Mouse (Mus musculus) G1E (cell line): Measurements from ENCODE around the gene Synm. TPM values are rescaled to one million over a fixed set of nuclear protein-coding genes. Genes with fewer than 3 reads are reported as not detected.

ENCODE experiments used
- ATAC-seq: 2 replicates; pipeline ENCODE4 v1.8.0; 2016; ENCODE audit warnings: mild to moderate bottlenecking; ENCODE audit not compliant: insufficient number of reproducible peaks, poor library complexity, low FRiP score, severe bottlenecking; ENCODE audit errors: extremely low read depth
- DNase-seq: peaks from one replicate; pipeline ENCODE4 v3.0.0; 2012; ENCODE audit warnings: low spot score
- H3K27me3 ChIP-seq: 2 replicates; pipeline ENCODE4 v1.6.1; 2012; ENCODE audit warnings: mild to moderate bottlenecking, low read length, inconsistent platforms; ENCODE audit not compliant: insufficient read depth
- H3K36me3 ChIP-seq: replicated peaks from 2 replicates; pipeline ENCODE3; 2012; ENCODE audit warnings: mild to moderate bottlenecking, inconsistent platforms
- H3K4me1 ChIP-seq: 2 replicates; pipeline ENCODE4 v1.6.1; 2012; ENCODE audit warnings: low read depth, low read length, inconsistent platforms, mixed read lengths; ENCODE audit not compliant: insufficient read depth
- H3K4me3 ChIP-seq: 2 replicates; pipeline ENCODE4 v1.5.1; 2012; ENCODE audit warnings: low read depth, mild to moderate bottlenecking, inconsistent platforms, low read length, moderate library complexity, mixed read lengths
- H3K9me3 ChIP-seq: replicated peaks from 2 replicates; pipeline ENCODE4 v1.6.1; 2012; ENCODE audit warnings: inconsistent platforms
- CTCF ChIP-seq: IDR thresholded peaks from 2 replicates; pipeline ENCODE4 v1.5.1; 2012; ENCODE audit warnings: low read depth, low read length, inconsistent platforms, mixed read lengths
- GATA1 ChIP-seq: IDR thresholded peaks from 2 replicates; pipeline ENCODE4 v1.6.1; 2012; ENCODE audit warnings: borderline replicate concordance, low read length, inconsistent platforms, mixed read lengths
- GATA2 ChIP-seq: IDR thresholded peaks from 2 replicates; pipeline ENCODE4 v1.6.1; 2012; ENCODE audit warnings: low read depth, low read length, inconsistent platforms, borderline replicate concordance
- POLR2AphosphoS5 ChIP-seq: IDR thresholded peaks from 2 replicates; pipeline ENCODE4 v1.6.1; 2012; ENCODE audit warnings: low read depth, low read length, inconsistent platforms; ENCODE audit not compliant: insufficient replicate concordance
- TAL1 ChIP-seq: conservative IDR thresholded peaks from 2 replicates; pipeline ENCODE4 v1.6.1; 2012; ENCODE audit warnings: low read depth, low read length, inconsistent platforms, mixed read lengths
- polyA plus RNA-seq: library from polyadenylated mRNA; stranded (reverse); fragments of >175 nt; gene quantifications from 2 replicates; pipeline ENCODE4 v1.2.3, GENCODE M21; 2012
- total RNA-seq, 2 experiments: library from RNA; stranded (forward) in 1 of 2; stranded (reverse) in 1 of 2; fragments of 200-1000 nt in 1 of 2; fragments of >200 nt in 1 of 2; fragmentation: Nextera tagmentation in 1 of 2; gene quantifications; 2 replicates each; pipeline ENCODE4 v1.2.3; 2014 to 2017

Gene Synm
- total and polyA plus RNA-seq, 3 experiments: 0.11 TPM; not detected in 2

GRCm38 (mm10) chr7:67688281-67688680 lies 71.3 kb downstream of the Synm start:
- no peaks in the 10 kb centered on the region for H3K4me1 ChIP-seq
- no peaks in the 10 kb centered on the region for H3K36me3 ChIP-seq
- no peak overlapping the region for H3K4me3 ChIP-seq
- no peaks in the 10 kb centered on the region for H3K27me3 ChIP-seq
- no peak for TF ChIP-seq POLR2AphosphoS5
- no peak for TF ChIP-seq CTCF
- TF ChIP-seq GATA1: no peak
- ATAC-seq (no peak), DNase-seq (no peak)
- H3K9me3 ChIP-seq: peaks cover 14% of the 10 kb centered on the region

GRCm38 (mm10) chr7:67686545-67686944 lies 73.0 kb downstream of the Synm start:
- H3K9me3 ChIP-seq: peaks cover 4% of the 10 kb centered on the region
- ATAC-seq (no peak), DNase-seq (no peak)
- no peak overlapping the region for H3K4me3 ChIP-seq
- H3K27me3 ChIP-seq: no peaks in the 10 kb centered on the region
- TF ChIP-seq TAL1 (no peak), GATA2 (no peak), GATA1 (no peak)
- H3K36me3 ChIP-seq: no peaks in the 10 kb centered on the region
- no peaks in the 10 kb centered on the region for H3K4me1 ChIP-seq

GRCm38 (mm10) chr7:67683006-67683405 lies 76.5 kb downstream of the Synm start:
- H3K4me3 ChIP-seq: no peak overlapping the region
- H3K27me3 ChIP-seq: no peaks in the 10 kb centered on the region
- ATAC-seq (no peak), DNase-seq (no peak)
- 0 out of 2 replicates have a peak, but pooled peaks cover 2% of the 10 kb centered on the region for H3K9me3 ChIP-seq
- no peaks in the 10 kb centered on the region for H3K36me3 ChIP-seq
- TF ChIP-seq POLR2AphosphoS5 (no peak), CTCF (no peak), GATA1 (no peak), GATA2 (no peak), TAL1 (no peak)
- H3K4me1 ChIP-seq: no peaks in the 10 kb centered on the region

GRCm38 (mm10) chr7:67681078-67681477 lies 78.5 kb downstream of the Synm start:
- Histone ChIP-seq H3K4me3 (no peak overlapping the region), H3K4me1 (no peaks in the 10 kb centered on the region), H3K27me3 (no peaks in the 10 kb centered on the region), H3K9me3 (0 out of 2 replicates have a peak, but pooled peaks cover 2% of the 10 kb centered on the region), H3K36me3 (no peaks in the 10 kb centered on the region)
- no peak for DNase-seq
- TF ChIP-seq POLR2AphosphoS5: no peak
- no peak for ATAC-seq

Other genes starting within 250 kb of the Synm start
- gene Lrrc28, start 114.5 kb downstream of the Synm start, total RNA-seq (2014; fragmentation: Nextera tagmentation): 28.8 and 41.2 TPM in 2 replicates
- 9.3 and 16.6 TPM in 2 replicates for gene Lrrc28, start 114.5 kb downstream of the Synm start, total RNA-seq (2017)
- 8.9 and 11.4 TPM in 2 replicates for gene Lrrc28, start 114.5 kb downstream of the Synm start, polyA plus RNA-seq
- 1.1 and 3.3 TPM in 2 replicates for gene Ttc23, start 112.3 kb downstream of the Synm start, total RNA-seq (2014; fragmentation: Nextera tagmentation)
- 0.70 and 3.9 TPM in 2 replicates for gene Ttc23, start 112.3 kb downstream of the Synm start, total RNA-seq (2017)
- 0.03 and 0.07 TPM in 2 replicates for gene Ttc23, start 112.3 kb downstream of the Synm start, polyA plus RNA-seq
- 9.1 and 10.9 TPM in 2 replicates for gene Igf1r, start 193.1 kb upstream of the Synm start, total RNA-seq (2014; fragmentation: Nextera tagmentation)
- gene Igf1r, start 193.1 kb upstream of the Synm start, total RNA-seq (2017): 6.1 TPM in 2 replicates
- 3.0 and 4.3 TPM in 2 replicates for gene Igf1r, start 193.1 kb upstream of the Synm start, polyA plus RNA-seq